Mouse (Mus musculus) right cerebral cortex, postnatal 14 days (tissue): Measurements from ENCODE around the gene Acsbg1.
"Not testable (repeated sequence)": the region's sequence is repeated elsewhere in the genome, so short reads cannot be mapped to it uniquely, and the experiment has no call there.

Experiments
- DNase-seq: peaks from one replicate; pipeline ENCODE4 v3.0.0; 2022

Acsbg1 gene

GRCm38 (mm10) chr9:54604886-54605285 lies 56.8 kb downstream of the Acsbg1 start:
- peak; percentile 78 for DNase-seq

- no peak for DNase-seq
These were observed 57.5 kb downstream of the Acsbg1 start for GRCm38 (mm10) chr9:54604131-54604654.

GRCm38 (mm10) chr9:54602916-54603315 lies 58.8 kb downstream of the Acsbg1 start:
- DNase-seq: no peak

GRCm38 (mm10) chr9:54602386-54602785 lies 59.3 kb downstream of the Acsbg1 start:
- DNase-seq: no peak

- DNase-seq: no peak
These were observed 64.8 kb downstream of the Acsbg1 start for GRCm38 (mm10) chr9:54596752-54597465.

GRCm38 (mm10) chr9:54593652-54594051 lies 68.0 kb downstream of the Acsbg1 start:
- DNase-seq: not testable (repeated sequence)

- no peak for DNase-seq
These were observed 73.8 kb downstream of the Acsbg1 start for GRCm38 (mm10) chr9:54587863-54588262.

- DNase-seq: peak; percentile 99
These were observed 75.2 kb downstream of the Acsbg1 start, which contains the start of gene Idh3a for GRCm38 (mm10) chr9:54586199-54587061. Idh3a (plus strand) TSS chr9:54586334.

- DNase-seq: no peak
These were observed 75.9 kb downstream of the Acsbg1 start for GRCm38 (mm10) chr9:54585839-54586198.

GRCm38 (mm10) chr9:54584127-54584526 lies 77.5 kb downstream of the Acsbg1 start:
- not testable (repeated sequence) for DNase-seq

GRCm38 (mm10) chr9:54583712-54584111 lies 78.0 kb downstream of the Acsbg1 start:
- DNase-seq: no peak

GRCm38 (mm10) chr9:54571130-54571839 lies 90.4 kb downstream of the Acsbg1 start:
- DNase-seq: no peak

GRCm38 (mm10) chr9:54568732-54569131 lies 92.9 kb downstream of the Acsbg1 start:
- DNase-seq: no peak

- DNase-seq: no peak
These were observed 94.7 kb downstream of the Acsbg1 start for GRCm38 (mm10) chr9:54566958-54567357.

- DNase-seq: no peak
These were observed 100.7 kb downstream of the Acsbg1 start for GRCm38 (mm10) chr9:54560831-54561601.

GRCm38 (mm10) chr9:54559771-54560471 lies 101.7 kb downstream of the Acsbg1 start, which contains the start of gene Cib2:
Cib2 (minus strand) TSS chr9:54560218.
- peak; percentile 72 for DNase-seq

GRCm38 (mm10) chr9:54558731-54559130 lies 102.9 kb downstream of the Acsbg1 start:
- DNase-seq: no peak

- no peak for DNase-seq
These were observed 106.6 kb downstream of the Acsbg1 start for GRCm38 (mm10) chr9:54555044-54555443.
